Mouse (Mus musculus) granulocyte monocyte progenitor cell, adult 5-6 weeks (primary cell): ENCODE measurements around the gene Egln2. TPM values are rescaled to one million over a fixed set of nuclear protein-coding genes. Genes with fewer than 3 reads are reported as not detected.

Source experiments
- ATAC-seq: replicated peaks from 2 replicates; pipeline ENCODE4 v1.8.0; 2016; ENCODE audit warnings: mild to moderate bottlenecking, moderate TSS enrichment, inconsistent platforms; ENCODE audit not compliant: poor library complexity, severe bottlenecking
- total RNA-seq, 2 experiments: library from RNA; stranded (forward) in 1 of 2; stranded (reverse) in 1 of 2; fragments of 200-712, 200-1000 nt in 1 of 2; fragments of >200 nt in 1 of 2; fragmentation: Nextera tagmentation in 1 of 2; gene quantifications; 2 replicates each; pipeline ENCODE4 v1.2.3; 2014 to 2017

Gene Egln2
- total RNA-seq, 2 experiments from 2014 or later = 16.1 to 27.8 TPM

DNA sequence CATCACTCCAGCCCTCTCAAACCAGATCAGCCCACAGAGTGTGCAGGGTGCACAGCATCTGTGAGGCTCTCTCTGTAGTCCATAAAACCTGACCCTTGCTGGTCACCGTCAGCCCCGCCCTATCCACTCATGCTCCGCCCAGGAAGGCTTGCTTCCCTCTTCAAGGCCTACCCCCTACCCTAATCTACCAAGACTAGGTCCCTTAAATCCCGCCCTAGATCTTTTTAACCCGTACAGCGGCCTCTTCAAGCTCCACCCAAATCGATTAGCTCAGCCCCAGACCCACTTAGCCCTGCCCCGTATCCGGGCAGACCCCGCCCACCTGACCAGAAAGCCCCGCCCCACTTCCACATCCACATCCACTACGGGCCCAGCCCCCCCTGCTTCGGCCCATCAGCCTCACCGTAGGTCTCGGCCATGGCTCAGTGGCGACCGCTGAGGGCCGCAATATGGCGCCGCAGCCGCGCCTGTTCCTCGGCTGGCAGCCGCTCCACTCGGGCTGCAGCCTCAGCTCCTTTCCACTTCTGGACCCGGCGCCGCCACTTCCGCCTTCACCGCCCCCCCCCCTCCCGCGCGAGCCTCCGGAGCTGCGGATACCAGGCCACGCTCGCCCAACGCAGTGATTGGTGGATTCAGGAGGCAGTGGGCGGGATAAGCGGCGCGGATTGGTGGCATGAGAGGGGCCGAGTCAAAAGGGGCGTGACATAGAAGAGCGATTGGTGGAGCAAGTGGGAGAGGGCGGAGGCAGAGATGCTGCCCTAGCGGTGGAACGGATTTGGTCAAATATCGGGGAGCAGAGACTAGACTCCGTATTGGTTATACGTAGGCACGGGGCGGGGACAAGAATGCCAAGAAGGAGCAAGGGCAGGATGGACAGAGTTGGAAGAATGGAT is 12.0 kb upstream of the Egln2 start, which contains the start of gene Rab4b:
TSS of gene Rab4b (minus strand) at position 573 of the 893 bp plus-strand sequence.
- peak; percentile 89 for ATAC-seq

DNA sequence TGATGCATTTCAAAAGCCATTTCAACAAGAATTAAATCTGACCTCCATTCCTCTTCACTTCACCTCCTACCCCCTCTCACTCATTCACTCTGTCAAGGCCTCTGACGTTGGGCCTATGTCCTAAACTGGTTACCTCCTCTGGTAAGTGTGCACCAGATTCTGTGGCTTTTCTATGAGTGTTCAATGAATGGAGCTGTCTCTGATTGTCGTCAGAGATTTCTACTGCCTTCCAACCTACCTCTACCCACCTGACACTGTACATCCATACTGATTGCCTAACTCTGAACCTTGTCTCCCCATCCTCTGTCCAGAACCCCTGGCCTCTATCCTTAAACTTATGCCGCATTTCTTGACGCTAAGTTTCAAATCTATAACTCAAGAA is 11.3 kb upstream of the Egln2 start:
- peak; percentile 1; the same call in 1 of the 2 replicates for ATAC-seq

DNA sequence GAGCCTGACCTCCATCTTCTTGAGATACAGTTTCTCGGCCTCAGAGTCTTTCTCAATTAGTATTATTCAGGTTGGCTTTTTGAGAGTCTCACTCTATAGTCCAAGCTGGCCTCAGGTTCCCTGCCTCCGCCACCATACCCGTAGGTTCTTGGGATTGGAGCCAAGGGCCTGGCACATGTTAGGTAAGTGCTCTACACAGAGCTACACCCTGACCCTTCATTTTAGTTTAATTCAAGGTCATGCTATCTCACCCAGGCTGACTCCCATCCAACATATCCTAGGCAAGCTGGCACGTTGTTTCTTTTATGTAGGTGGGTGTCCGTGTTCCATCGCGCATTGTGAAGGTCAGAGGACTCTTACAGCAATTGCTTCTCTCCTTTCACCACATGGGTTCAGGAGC is 8.3 kb upstream of the Egln2 start:
- ATAC-seq = no peak

DNA sequence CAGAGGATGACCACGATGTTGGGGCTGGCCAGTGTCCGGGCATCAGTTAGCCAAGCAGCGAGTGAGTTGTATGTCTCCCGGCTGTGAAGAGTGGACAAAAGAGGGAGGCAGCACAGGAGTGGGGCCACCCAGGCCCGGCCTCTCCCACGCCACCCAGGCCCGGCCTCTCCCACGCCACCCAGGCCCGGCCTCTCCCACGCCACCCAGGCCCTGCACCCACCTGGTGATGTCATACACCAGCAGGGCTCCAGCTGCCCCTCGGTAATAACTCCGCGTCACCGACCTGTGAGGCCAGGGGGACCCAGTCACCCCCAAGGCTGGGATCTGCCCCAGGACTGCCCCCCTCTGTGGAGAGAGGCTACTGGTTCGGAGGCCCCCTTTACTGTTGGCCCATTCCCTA is 7.9 kb upstream of the Egln2 start:
- ATAC-seq = no peak

DNA sequence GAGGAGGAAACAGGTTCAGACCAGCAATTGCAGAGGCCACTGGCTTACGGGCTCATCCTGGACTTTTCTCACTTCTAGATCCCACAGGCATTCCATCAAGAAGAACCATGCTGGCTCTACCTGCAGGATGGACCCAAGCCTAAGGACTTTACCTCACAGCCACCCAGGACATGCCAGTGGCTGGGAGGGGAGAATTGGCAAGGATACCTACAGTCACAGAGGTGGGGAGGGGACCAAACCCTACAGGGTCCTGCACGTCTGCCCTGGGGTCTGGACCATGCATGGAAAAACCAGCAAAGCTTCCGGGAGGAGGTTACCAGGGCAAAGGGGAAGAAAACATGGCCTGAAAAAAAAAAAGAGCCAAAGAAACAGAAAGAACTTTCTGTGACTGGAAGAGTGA is 4.4 kb upstream of the Egln2 start:
- ATAC-seq = no peak

DNA sequence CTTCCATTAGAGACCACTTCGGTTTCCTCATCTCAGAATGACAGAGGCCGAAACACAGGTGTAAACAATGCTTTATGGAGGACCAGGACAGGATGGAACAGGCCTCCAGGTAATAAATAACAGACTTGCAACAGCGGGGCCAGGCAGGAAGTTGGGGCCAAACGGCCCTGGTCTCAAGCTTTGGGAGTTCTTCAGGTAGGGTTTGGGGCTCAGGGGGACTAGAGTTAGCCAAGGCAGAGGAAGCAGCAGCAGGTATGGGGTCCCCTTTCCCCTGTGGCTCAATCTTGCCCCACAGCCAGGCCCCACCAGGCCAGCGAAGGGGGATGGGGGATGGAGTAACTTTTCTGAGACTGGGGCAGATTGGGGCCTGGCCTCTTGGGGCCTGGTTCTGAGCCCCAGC is 1.8 kb upstream of the Egln2 start:
- no peak for ATAC-seq

DNA sequence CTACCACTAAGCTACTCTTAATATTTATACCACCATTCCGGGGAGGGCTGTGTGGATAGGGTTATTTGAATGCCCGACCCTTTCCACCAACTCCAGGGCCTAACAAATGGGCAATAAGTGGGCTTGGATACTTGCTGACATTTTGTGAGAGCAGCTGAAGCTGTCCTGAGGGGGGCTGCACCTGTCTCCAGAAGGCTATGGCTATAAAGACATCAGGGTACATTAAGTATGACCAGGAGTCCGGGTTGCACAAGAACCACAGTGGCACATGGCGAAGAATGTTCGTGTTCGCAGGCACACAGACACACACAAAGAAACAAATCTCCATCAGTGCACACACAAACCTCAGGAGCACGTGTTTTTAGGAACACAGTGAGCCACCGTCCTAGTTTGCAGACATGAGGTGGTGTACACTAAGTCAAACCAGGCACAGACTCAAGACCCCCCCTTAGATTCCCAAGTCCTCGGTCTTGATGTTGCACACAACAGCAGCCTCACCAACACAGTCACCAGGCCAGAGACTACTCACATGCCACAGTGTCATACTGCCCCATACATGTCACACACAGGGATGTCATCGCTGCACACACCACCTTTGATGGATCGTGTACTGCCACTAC is 983 bp upstream of the Egln2 start:
- peak; percentile 15 for ATAC-seq

DNA sequence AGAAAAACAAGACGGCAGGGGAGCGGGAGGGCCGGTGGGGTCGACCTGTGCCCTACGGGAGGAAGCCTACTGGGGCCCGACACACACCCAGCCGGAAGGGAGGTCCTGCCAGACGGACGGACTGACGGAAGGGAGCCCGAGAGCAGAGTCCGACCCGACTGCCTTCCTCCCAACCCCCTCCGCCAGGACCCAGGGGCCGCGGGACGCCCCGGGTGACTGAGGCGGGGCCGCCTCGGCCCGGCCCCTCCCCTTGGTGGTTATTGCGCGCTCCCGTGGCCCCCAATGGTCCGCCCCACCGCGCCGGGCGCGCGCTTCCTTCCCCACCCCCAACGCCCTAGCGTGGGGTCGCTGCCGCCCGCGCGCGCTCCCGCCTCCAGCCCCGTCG is 381 bp downstream of the Egln2 start:
- peak; percentile 72 for ATAC-seq

DNA sequence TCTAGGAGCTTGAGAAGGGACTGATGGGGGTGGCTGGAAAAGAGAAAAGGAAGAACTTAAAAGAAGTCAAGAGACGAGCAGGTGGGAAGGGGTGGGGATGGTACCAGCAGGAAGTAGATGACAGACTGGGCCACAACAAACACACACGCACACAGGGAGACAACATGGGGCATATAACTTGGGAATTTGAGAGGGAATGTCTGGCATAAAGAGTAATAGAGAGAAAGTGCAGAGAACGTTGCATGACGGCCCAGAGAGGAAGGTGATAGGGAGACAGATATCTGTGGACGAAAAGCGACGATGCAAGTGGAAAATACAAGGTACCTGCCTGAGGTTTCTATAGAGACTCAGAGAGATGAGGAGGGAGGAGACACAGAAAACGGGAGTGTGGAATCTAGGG is 906 bp downstream of the Egln2 start:
- ATAC-seq = no peak

DNA sequence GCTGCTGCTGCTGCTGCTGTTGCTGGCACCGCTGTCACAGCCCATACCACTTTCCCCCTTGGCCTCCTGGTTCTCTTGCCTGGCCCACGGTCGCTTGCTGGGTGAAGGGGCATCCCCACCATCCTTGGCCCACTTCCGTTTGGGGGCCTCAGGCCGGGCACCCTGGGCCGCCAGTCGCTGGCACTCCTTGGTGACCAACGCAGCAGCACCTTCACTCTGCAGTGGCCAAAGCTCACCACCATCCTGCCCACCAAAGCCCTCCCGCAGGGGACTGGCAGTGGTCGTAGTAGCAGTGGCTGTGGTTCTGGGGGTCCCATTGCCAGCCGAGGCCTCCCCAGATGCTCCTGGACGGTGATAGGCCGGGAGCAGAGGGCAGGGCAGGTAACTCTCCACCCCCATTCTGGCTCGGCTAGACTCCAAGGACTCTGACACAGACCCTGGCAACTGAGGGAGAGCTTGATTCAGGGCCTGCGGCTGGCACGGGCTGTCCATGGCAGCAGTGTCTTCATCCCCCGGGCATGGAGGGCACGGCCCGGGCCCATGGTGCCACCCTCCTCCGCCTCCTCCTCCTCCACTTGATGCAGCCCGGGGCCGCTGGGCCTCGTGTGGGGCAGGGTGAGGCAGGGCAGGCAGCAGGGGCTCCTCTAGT is 1.5 kb downstream of the Egln2 start:
- no peak for ATAC-seq

DNA sequence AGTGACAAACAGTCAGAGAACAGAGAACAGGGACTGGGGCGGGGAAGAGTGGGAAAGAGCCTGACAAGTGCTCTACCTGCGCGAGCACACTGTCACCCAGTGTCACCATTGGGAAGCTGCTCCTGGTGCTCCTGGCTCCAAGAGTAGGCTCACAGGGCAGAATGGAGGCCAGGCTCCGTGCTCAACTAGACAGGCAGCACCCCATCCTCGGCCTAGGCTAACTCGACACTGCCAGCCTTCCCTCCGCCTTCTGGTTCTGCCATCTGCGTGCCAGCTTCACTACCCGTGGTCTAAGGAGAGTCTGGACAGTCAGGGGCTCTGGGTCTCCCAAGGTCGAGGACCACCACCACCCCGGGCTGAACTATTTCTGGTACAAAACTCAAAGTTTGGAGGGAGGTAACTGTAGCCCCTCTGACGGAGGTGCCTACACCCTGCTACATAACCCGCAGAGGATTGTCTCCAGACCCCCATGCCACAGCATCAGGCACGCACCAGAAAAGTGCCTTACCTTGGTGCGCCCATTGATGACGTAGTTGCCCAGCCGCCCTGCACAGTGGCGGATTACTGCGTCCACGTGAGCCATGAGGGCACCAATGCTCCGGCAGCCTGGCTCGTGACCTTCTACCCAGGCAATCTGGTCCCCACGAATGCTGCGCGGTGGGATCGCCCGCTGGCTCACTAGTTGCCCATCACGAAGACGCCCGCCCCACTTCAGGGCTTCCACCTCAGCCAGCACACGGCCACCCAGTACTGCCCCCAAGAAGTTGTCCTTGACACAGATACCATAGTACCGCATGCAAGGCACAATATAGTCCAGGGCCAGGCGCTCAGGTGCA is 2.3 kb downstream of the Egln2 start:
- no peak for ATAC-seq

DNA sequence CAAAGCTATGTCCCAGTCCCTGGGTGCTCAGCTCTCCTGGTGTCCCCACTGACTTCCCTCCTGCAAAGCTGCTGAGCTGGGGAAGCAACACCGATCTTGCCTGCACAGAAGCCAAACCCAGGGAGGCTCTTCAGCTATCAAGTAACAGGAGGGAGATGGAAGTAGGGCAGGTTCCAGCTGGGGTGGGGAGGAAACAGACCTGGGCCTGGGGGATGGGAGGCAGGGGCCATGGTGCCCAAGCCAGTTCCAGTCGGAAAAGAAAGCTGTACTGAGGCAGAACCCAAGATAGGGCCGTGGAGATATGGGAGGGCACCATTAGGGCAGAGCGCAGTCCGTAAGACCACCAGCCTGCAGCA is 3.2 kb downstream of the Egln2 start:
- no peak for ATAC-seq

DNA sequence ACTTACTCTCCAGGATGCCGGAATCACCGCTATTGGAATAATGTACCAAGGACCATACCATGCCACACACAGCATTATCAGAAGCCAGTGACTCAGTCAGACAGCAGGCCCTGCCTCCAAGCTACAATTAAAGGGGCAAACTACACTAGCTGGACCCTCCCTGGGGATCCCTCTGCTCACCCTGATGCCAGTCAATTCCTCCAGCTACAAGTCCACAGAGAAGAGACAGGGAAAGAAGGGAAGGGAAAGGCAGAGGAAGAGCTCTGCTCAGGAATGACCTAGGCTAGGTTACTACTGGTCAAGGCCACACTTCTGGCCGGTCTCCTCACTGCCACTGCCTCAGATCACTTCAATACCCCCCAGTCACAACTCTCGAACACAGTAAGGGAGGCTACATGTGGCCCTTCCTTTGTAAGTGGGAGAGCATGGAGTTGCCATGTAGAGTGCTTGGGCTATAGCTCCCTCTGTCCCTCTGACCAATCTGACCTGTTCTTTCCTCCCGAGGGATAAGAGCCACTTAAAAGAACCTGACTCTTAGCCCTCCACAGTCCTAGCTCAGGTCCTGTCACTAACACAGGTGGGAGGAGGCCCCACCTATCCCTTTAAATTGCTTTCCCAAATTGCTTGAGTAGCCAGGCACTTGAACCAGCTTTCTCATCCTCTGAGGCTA is 3.7 kb downstream of the Egln2 start:
- ATAC-seq = no peak

DNA sequence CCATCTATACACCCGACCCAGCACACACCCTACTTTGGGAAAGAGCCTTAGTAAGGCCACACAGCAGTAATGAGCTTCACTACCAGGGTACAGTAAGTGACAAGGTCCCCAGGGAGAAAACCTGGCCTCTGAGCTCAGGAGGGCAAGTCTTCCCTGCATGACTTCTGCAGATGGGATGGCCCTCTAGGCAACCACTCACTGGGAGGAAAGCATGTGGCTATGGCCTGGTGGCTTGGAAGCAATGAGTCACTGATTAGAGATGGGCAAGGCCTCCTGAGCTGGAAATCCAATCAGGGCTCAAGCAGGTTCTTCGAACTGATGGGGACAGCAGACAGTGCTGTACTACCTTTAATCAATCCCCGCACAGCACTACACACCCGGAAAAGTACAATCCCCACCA is 4.9 kb downstream of the Egln2 start:
- ATAC-seq = no peak

DNA sequence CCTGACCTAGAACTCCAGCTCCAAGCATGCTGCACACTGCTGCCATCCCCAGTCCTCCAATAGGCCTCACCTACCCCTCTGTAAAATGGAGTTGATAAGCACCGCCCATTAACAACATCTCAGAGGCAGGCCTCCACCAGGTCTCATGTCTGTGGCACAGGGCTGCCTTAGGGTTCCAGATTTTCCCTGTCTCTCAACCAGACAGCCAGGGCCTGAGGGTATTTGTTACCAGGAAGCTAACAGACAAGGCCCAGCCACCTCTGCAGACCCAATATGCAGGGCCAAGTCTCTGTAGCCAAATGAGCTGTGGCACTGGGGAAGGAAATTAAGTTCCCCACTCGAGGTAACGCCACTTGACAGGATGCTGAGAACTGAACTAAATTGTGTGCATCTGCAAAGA is 5.7 kb downstream of the Egln2 start:
- no peak for ATAC-seq

DNA sequence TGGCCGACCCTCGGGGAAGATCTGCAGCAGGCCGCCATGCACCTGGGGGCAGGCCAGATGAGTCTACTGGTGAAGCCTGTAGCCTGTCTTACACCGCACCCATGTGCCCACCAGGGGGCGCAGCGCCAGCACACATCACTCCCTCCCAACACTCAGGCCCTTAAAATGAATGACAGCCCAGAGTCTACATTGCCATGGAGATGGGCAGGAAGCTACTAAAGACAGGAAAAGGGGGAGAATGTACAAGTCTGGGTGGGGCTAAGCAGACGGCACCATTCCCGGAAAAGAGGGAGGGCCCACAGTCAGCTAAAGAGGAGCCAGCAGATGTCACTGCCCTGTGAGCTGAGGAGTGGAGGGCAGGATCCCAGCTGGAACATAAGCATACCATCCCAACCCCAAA is 6.7 kb downstream of the Egln2 start:
- ATAC-seq = peak; percentile 91

DNA sequence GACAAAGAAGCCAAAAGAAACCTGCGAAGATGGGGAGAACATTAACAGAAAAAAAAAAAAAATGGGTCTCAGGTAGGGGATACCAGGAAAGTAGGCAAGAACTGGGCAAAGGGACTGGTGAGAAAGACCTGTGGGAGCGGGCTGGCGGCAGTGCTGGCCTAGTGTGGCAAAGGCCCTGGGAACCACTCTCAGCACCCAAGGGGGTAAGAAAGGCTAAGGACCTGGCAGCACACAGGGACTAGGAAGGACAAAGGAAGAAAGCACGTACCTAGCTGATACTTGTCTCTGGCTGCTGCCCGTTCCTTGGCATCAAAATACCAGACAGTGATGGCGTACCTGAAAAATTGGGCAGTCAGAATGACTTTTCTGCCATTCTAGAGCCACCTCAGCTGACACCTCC is 7.3 kb downstream of the Egln2 start:
- ATAC-seq = no peak

DNA sequence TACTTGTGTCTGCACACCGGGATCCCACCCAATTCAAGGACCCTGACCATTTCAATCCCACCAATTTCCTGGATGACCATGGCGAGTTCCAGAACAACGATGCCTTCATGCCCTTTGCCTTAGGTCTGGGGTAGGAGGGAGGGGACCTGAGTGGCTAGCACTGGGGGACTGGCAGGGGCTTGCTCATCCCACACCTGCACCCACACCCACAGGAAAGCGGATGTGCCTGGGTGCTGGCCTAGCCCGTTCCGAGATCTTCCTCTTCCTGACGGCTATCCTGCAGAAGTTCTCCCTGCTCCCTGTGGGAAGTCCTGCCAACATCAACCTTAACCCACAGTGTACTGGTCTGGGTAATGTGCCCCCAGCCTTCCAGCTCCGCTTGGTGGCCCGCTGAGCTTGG is 8.4 kb downstream of the Egln2 start:
- no peak for ATAC-seq

DNA sequence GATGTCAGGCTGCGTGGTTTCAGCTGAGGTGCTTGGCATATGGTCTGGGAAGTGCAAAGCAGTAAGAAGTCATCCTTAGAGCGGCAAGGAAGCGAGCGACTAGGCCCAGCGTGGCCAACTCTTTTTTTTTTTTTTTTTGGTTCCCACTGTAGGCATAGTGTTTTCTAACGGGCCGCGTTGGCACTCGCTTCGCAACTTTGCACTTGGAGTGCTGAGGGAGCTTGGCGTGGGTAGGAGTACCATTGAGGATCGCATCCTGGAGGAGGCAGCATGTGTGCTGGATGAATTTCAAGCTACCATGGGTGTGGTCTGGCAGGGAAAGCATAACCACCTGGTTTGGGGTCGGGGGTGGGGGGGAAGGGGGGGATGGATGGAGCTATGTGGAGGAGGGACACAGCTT is 10.6 kb downstream of the Egln2 start:
- no peak for ATAC-seq

DNA sequence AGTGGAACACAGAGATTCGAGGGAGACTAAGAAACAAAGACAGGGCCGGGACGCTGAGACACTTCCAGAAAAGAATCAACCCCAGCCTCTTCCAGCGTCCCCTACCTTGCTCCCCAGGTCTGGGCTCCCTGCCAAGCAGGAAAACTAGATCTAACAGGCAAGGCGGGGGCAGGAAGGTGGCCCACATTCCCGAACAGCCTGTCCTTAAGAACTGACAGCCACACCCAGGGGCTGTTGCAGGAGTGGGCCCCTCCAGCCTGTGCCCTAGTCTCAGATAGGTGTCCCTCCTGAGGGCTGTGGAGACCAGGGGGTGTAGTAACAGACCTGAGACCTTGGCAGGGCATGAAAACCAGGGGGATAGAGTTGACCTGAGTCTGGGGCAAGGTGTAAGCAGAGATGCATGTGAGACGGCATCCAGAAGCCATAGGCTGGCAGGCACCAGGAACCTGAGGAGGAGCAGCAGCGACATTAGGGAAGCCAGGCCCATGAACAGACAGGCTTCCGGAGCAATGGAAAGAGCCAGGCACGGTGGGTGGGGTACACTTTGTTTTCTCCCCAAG is 13.3 kb downstream of the Egln2 start, which contains the start of gene Cyp2t4:
TSS of gene Cyp2t4 (plus strand) at position 510 of the 560 bp plus-strand sequence.
- ATAC-seq = no peak
